Mouse (Mus musculus) cortical plate, adult 2 months (tissue): ENCODE results near the gene Zfp583.

ENCODE experiments used
- CTCF ChIP-seq: fragments of 200-500 bp; IDR thresholded peaks from 2 replicates; pipeline ENCODE4 v1.5.1; 2011; ENCODE audit warnings: mild to moderate bottlenecking, control low read depth, low read length; ENCODE audit not compliant: insufficient read depth; ENCODE audit errors: extremely low read depth
- POLR2A ChIP-seq: fragments of 200-500 bp; IDR thresholded peaks from 2 replicates; pipeline ENCODE4 v1.6.1; 2011; ENCODE audit warnings: mild to moderate bottlenecking, low read length, control low read depth; ENCODE audit not compliant: insufficient read depth; ENCODE audit errors: extremely low read depth

DNA sequence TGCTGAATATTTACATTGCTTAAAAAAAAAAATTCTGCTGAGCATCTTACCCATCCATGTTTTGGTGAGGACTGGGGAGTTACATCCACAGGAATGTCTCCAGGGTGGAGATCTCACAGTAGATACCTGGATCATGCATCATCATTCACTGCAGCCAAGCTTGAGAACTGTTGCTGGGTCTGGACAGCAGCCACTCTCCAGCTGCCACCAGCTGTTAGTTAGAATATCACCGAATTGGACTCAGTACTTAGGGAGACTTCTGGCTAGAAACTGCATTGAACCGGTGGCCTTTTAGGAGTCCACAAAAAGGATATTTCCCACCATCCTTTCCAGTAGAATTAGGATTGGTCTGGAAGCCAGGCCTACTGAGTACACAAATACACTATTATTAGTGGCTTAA, 27.0 kb upstream of the Zfp583 start:
- TF ChIP-seq POLR2A (no peak), CTCF (no peak)
